Mouse (Mus musculus) liver, embryonic 16.5 days (tissue): Measurements from ENCODE around the gene Scgb1a1. TPM values are rescaled to one million over a fixed set of nuclear protein-coding genes. Genes with fewer than 3 reads are reported as not detected.

ENCODE experiments used
- polyA plus RNA-seq: library from polyadenylated mRNA; unstranded; fragments of >200 nt; fragmentation: Nextera tagmentation; extraction: Ambion mirVana; gene quantifications from 2 replicates; pipeline ENCODE4 v1.2.1, GENCODE M21; 2015

Scgb1a1 gene
- polyA plus RNA-seq, 1 experiment from 2014 or later = not detected

Other genes starting within 250 kb of the Scgb1a1 start
- gene Gng3, start 248.8 kb downstream of the Scgb1a1 start, polyA plus RNA-seq = 0.22 and 0.51 TPM in 2 replicates
- 0.06 and 0.35 TPM in 2 replicates for gene Lrrn4cl, start 237.2 kb downstream of the Scgb1a1 start, polyA plus RNA-seq
- gene Ubxn1, start 216.5 kb downstream of the Scgb1a1 start, polyA plus RNA-seq = 90.5 and 92.7 TPM in 2 replicates
- gene Uqcc3, start 207.0 kb downstream of the Scgb1a1 start, polyA plus RNA-seq = 27.9 and 29.6 TPM in 2 replicates
- gene Lbhd1, start 204.2 kb downstream of the Scgb1a1 start, polyA plus RNA-seq = 29.6 and 41.8 TPM in 2 replicates
- gene Gm49403, start 204.0 kb downstream of the Scgb1a1 start, polyA plus RNA-seq = not detected in 2 replicates
- 38.6 and 43.2 TPM in 2 replicates for gene 1810009A15Rik, start 199.1 kb downstream of the Scgb1a1 start, polyA plus RNA-seq
- gene Gm49416, start 199.0 kb downstream of the Scgb1a1 start, polyA plus RNA-seq = not detected in 2 replicates
- 18.3 and 21.1 TPM in 2 replicates for gene Ints5, start 195.0 kb downstream of the Scgb1a1 start, polyA plus RNA-seq
- 50.3 and 50.8 TPM in 2 replicates for gene Ganab, start 189.9 kb downstream of the Scgb1a1 start, polyA plus RNA-seq
- gene B3gat3, start 167.6 kb downstream of the Scgb1a1 start, polyA plus RNA-seq = 19.8 and 20.5 TPM in 2 replicates
- 2.4 and 2.6 TPM in 2 replicates for gene Rom1, start 158.6 kb downstream of the Scgb1a1 start, polyA plus RNA-seq
- 11.4 and 12.8 TPM in 2 replicates for gene Eml3, start 158.4 kb downstream of the Scgb1a1 start, polyA plus RNA-seq
- gene Mta2, start 146.1 kb downstream of the Scgb1a1 start, polyA plus RNA-seq = 73.9 and 82.3 TPM in 2 replicates
- gene Tut1, start 134.1 kb downstream of the Scgb1a1 start, polyA plus RNA-seq = 12.6 and 12.9 TPM in 2 replicates
- 153 and 172 TPM in 2 replicates for gene Eef1g, start 120.9 kb downstream of the Scgb1a1 start, polyA plus RNA-seq
- gene Ahnak, start 98.7 kb downstream of the Scgb1a1 start, polyA plus RNA-seq = 3.1 TPM in 2 replicates
- 6.4 and 8.0 TPM in 2 replicates for gene Asrgl1, start 47.7 kb upstream of the Scgb1a1 start, polyA plus RNA-seq